Mouse (Mus musculus) embryonic facial prominence, embryonic 13.5 days (tissue): ENCODE measurements around the gene Plppr2. TPM values are rescaled to one million over a fixed set of nuclear protein-coding genes. Genes with fewer than 3 reads are reported as not detected.

Source experiments
- ATAC-seq: fragments of 200-750 bp; cut with Nextera tagmentation; 2 replicates; pipeline ENCODE4 v1.8.0; 2017; ENCODE audit warnings: low read depth; ENCODE audit not compliant: insufficient number of reproducible peaks, insufficient read depth, low FRiP score, low TSS enrichment
- H3K27ac ChIP-seq: fragments of 300-500 bp; sonication (generic); 2 replicates; pipeline ENCODE4 v1.5.1; 2015; ENCODE audit warnings: moderate library complexity, mild to moderate bottlenecking, inconsistent platforms
- H3K27me3 ChIP-seq: fragments of 300-500 bp; sonication (generic); 2 replicates; pipeline ENCODE4 v1.6.1; 2015; ENCODE audit warnings: mild to moderate bottlenecking, inconsistent platforms
- H3K36me3 ChIP-seq: fragments of 300-500 bp; sonication (generic); 2 replicates; pipeline ENCODE4 v1.6.1; 2015; ENCODE audit warnings: mild to moderate bottlenecking, inconsistent platforms
- H3K4me1 ChIP-seq: fragments of 300-500 bp; sonication (generic); 2 replicates; pipeline ENCODE4 v1.6.1; 2015; ENCODE audit warnings: inconsistent platforms
- H3K4me2 ChIP-seq: fragments of 300-500 bp; sonication (generic); 2 replicates; pipeline ENCODE4 v1.6.1; 2015; ENCODE audit warnings: moderate library complexity, mild to moderate bottlenecking, inconsistent platforms
- H3K4me3 ChIP-seq: fragments of 300-500 bp; sonication (generic); 2 replicates; pipeline ENCODE4 v1.5.1; 2015; ENCODE audit warnings: mild to moderate bottlenecking, inconsistent platforms
- H3K9ac ChIP-seq: fragments of 300-500 bp; sonication (generic); 2 replicates; pipeline ENCODE4 v1.6.1; 2015; ENCODE audit warnings: mild to moderate bottlenecking, inconsistent platforms
- H3K9me3 ChIP-seq: fragments of 300-500 bp; sonication (generic); 2 replicates; pipeline ENCODE4 v1.6.1; 2016; ENCODE audit warnings: inconsistent platforms
- WGBS: fragments of 180-500 bp; shearing (Covaris S2); methylation state at CpG from one replicate; pipeline ENCODE4 v1.1.7; 2015; ENCODE audit warnings: mixed read lengths; 5-methylcytosine and 5-hydroxymethylcytosine counted together
- polyA plus RNA-seq: library from polyadenylated mRNA; unstranded; fragments of >200 nt; fragmentation: Nextera tagmentation; extraction: Ambion mirVana; gene quantifications from 2 replicates; pipeline ENCODE4 v1.2.1, GENCODE M21; 2015

Gene Plppr2
- polyA plus RNA-seq, 1 experiment from 2014 or later = 14.5 TPM

DNA sequence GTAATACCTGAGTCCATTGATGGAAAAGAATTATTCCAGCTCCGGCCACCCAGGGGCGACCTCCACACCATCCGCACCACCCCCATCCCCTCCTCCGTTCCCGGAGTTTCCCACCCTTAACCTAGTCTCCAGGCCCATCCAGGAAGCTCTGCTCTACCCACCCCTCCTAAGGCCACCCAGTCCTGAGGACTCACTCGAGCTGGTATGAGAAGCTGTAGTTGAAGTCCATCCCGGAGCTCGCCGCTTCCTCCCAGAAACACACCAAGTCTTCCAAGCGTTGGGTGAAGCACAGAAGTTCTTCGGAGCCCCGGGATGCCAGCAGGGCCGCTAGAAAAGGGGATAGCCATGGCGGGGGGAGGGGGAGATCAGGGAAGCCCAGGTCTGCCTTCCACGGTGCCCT, 25.2 kb downstream of the Plppr2 start:
- no peaks in the 10 kb centered on the region for H3K9me3 ChIP-seq
- no peak for ATAC-seq
- H3K4me3 ChIP-seq = peak overlapping the region; percentile 49
- H3K27me3 ChIP-seq = peaks cover 59% of the 10 kb centered on the region
- H3K36me3 ChIP-seq = peaks cover 7% of the 10 kb centered on the region; the same call in 1 of the 2 replicates
- peak overlapping the region; percentile 84 for H3K4me2 ChIP-seq
- H3K9ac ChIP-seq = peak overlapping the region; percentile 61
- H3K27ac ChIP-seq = no peak overlapping the region
- WGBS = under 1% methylated on average over 15 of the region's 15 CpGs
- peaks cover 33% of the 10 kb centered on the region for H3K4me1 ChIP-seq

DNA sequence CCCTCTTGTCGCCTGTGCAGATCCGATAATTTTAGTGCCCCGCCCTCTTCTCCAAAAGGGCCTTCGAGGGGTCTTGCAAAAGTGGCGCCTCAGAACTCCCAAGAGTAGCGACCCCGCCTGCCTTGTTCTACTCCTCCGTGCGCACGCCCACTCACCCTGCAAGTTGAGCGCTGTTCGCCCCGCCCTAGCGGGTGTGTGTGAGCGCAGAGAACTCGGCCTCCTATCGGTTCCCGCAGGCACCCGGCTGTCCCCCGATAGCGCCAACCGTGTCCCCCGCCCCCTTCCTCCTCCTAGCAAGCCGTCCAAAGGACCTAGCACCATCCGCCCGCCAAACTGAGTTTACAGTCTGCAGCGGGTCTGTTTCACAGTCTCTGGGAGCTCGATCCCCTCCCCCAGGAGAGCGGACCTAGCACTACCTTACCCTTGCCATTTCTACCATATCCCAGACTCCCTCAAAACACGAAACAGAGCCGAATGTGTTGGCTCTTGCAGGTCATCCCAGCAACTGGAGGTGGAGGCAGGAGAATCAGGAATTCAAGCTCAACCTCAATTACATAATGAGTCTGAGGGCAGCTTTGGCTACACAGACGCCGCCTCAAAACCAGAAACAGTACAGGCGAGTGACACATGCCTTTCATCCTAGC, 25.7 kb downstream of the Plppr2 start:
- ATAC-seq = peak; percentile 77
- Histone ChIP-seq H3K27me3 (peaks cover 59% of the 10 kb centered on the region), H3K4me3 (peak overlapping the region; percentile 49), H3K27ac (no peak overlapping the region), H3K4me1 (peaks cover 33% of the 10 kb centered on the region), H3K9me3 (no peaks in the 10 kb centered on the region), H3K36me3 (peaks cover 4% of the 10 kb centered on the region; the same call in 1 of the 2 replicates), H3K4me2 (peak overlapping the region; percentile 84), H3K9ac (peak overlapping the region; percentile 61)
- 2% methylated on average over 34 of the region's 34 CpGs for WGBS

DNA sequence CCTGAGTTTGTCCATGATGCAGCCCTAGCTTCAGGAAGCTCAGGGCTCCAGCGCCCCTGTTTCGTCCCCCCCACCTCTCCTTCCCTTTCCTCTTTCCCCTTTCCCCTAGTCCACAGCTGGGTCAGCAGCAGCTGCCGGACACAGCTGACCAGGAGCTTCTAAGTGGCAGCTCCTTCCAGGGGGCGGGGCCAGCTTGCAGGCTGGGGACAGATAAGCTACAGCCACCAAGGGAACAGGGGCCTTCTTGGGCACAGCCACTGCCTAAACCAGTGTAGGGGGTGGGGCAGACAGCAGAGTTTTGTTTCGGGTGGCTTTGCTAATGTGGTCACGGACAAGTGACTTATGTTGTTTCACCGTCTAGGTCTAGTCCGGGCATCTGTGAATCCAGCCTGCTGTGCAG, 26.6 kb downstream of the Plppr2 start, which contains the start of gene Epor:
TSS of gene Epor (minus strand) at position 90 of the 400 bp plus-strand sequence.
- Histone ChIP-seq H3K36me3 (no peaks in the 10 kb centered on the region), H3K4me3 (peak within 1 kb of the TSS; percentile 49), H3K4me2 (peak within 1 kb of the TSS; percentile 84), H3K9ac (peak within 1 kb of the TSS; percentile 61), H3K27me3 (peaks cover 64% of the 10 kb centered on the region), H3K9me3 (no peaks in the 10 kb centered on the region), H3K4me1 (peaks cover 33% of the 10 kb centered on the region), H3K27ac (no peak within 1 kb of the TSS)
- no peak for ATAC-seq
- WGBS = 20% methylated on average over 8 of the region's 8 CpGs

DNA sequence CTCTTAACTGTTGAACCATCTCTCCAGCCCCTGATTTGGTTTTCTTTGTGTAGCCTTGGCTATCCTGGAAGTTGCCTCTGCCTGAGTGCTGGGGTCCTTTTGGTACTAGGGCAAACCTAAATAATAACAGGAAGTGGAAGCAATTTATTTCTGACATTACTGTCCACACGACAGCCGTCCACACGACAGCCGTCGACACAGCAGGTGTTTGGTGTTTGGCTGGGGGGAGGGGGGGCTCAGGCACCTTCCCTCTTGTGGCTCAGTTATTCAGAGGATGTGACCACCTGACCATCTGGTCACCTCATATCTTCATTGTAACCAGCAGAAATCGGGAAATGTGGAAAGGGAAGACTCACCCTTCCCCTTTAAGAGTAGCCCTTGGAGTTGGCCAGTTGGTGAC, 32.0 kb downstream of the Plppr2 start:
- 74% methylated on average over 6 of the region's 6 CpGs for WGBS
- Histone ChIP-seq H3K9ac (no peak overlapping the region), H3K4me1 (no peaks in the 10 kb centered on the region), H3K27ac (no peak overlapping the region), H3K27me3 (peaks cover 13% of the 10 kb centered on the region), H3K9me3 (no peaks in the 10 kb centered on the region), H3K4me3 (no peak overlapping the region), H3K4me2 (no peak overlapping the region), H3K36me3 (no peaks in the 10 kb centered on the region)
- ATAC-seq = no peak

DNA sequence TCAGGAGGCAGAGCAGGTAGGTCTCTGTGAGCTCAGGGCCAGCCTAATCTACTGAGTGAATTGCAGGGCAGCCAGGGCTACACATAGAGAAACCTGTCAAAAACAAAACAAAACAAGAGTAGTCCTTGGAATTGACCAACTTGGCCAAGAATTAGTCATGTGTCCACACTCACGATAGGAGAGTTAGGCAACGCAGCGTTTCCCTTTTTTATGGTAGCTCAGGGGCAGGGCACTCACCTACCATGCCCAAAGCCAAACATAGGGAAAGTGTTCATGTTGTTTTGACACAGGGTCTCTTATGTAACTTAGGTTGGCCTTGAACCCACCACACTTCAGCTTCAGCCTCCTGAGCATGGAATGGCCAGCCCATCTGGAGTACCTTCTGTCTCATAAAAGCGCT, 32.5 kb downstream of the Plppr2 start:
- Histone ChIP-seq H3K9me3 (no peaks in the 10 kb centered on the region), H3K27me3 (peaks cover 9% of the 10 kb centered on the region), H3K4me3 (no peak overlapping the region), H3K4me2 (no peak overlapping the region), H3K9ac (no peak overlapping the region), H3K27ac (no peak overlapping the region), H3K36me3 (no peaks in the 10 kb centered on the region), H3K4me1 (no peaks in the 10 kb centered on the region)
- WGBS = 93% methylated on average over 4 of the region's 4 CpGs
- no peak for ATAC-seq

DNA sequence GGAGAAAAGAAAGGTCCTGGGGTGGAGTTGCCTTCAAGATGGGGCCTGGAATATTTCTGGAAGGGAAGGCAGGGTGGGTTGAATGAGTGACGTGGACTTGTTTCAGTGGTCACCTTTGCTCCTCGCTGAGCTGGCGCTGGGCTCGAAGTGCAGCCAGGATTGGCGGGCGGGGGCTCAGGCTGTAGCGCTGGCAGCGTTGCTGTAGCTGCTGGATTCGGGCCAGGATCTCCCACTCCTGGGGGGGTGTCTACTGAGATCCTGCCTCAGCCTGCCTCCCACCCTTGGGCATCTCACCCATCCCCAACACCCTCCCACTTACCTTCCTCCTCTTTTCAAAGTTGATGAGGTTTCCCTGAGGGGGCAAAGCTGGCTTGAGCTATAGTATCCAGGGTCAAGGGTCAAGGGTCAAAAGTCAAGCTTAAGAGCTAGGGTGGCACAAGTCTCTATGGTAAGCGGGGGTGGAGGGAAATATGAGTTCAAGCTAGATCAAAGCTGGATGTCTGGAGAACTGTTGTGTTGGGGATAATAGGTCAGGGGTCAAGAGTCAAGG, 39.9 kb downstream of the Plppr2 start:
- WGBS = 74% methylated on average over 10 of the region's 10 CpGs
- Histone ChIP-seq H3K4me2 (no peak overlapping the region), H3K36me3 (no peaks in the 10 kb centered on the region), H3K4me3 (no peak overlapping the region), H3K9ac (no peak overlapping the region), H3K27ac (no peak overlapping the region), H3K9me3 (no peaks in the 10 kb centered on the region), H3K27me3 (no peaks in the 10 kb centered on the region), H3K4me1 (no peaks in the 10 kb centered on the region)
- ATAC-seq = no peak

DNA sequence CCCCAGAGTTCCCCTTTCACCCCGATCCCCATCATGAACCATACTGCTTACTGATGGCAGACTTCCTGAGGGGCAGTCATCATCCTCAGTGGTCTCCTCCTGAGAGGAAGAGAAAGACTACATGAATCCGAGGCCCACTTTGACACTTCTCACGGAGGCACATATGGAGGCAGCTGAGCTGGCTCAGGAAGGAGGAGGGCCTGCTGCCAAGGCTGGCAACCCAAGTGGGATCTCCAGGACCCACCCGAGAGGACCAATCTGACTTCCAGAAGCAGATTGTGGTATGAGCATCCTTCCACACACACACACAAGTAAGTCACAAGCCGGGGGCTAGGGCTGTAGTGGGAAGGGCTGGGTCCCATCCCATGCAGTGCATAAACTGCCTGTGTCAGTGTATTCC, 40.5 kb downstream of the Plppr2 start:
- H3K27ac ChIP-seq = no peak overlapping the region
- no peaks in the 10 kb centered on the region for H3K9me3 ChIP-seq
- no peaks in the 10 kb centered on the region for H3K4me1 ChIP-seq
- H3K9ac ChIP-seq = no peak overlapping the region
- H3K36me3 ChIP-seq = no peaks in the 10 kb centered on the region
- WGBS = 81% methylated on average over 5 of the region's 5 CpGs
- no peak for ATAC-seq
- no peak overlapping the region for H3K4me2 ChIP-seq
- no peaks in the 10 kb centered on the region for H3K27me3 ChIP-seq
- H3K4me3 ChIP-seq = no peak overlapping the region

DNA sequence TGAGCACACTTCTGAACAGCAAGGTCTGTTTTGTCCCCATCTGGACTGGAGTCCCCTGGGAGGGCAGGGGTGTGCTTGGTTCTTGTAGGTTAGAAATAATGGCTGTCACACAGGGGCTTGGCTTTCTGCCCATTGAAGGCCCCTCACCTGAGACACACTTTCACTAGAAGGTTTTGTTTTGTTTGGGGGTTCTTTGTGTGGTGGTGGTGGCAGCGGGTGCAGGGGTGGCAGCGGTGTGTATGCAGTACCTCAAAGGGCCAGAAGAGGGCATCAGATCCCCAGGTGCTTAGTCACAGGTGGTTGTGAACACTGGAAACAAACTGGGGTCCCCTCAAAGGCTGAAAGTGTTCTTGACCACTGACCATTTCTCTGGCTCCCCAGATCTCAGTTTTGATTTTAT, 41.1 kb downstream of the Plppr2 start:
- WGBS = 28% methylated on average over 2 of the region's 2 CpGs
- Histone ChIP-seq H3K4me2 (no peak overlapping the region), H3K9me3 (no peaks in the 10 kb centered on the region), H3K36me3 (no peaks in the 10 kb centered on the region), H3K27me3 (no peaks in the 10 kb centered on the region), H3K4me3 (no peak overlapping the region), H3K27ac (no peak overlapping the region), H3K9ac (no peak overlapping the region), H3K4me1 (no peaks in the 10 kb centered on the region)
- no peak for ATAC-seq

DNA sequence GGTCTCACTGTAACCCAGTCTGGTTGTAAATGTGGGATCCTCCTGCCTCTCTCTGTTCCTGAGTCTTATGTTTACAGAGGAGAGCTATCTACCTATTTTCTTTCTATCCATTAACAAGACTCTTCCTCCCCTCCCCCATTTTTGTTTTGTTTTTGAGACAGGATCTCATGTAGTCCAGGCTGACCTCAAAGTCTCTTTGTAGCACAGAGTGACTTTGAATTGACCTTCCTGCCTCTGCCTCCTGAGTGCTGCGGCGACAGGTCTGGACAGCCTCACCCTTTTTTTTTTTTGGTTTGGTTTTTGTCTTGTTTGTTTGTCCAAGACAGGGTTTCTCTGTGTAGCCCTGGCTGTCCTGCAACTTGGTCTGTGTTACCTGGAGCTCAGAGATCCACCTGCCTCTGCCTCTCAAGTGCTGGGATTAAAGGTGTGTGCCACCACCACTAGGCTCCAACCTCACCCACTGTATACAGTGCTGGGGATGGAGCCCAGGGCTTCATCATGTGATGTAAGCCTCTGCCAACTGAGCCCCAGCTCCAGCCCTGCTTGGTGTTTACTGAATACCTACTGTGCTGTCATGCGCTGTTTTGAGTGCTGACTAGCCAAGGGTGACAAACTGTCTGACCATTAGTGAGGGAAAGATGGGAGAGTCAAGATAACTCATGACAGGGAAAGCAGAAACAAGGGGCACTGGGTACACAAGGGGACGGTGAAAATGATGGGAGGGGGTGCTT, 41.7 kb downstream of the Plppr2 start:
- no peaks in the 10 kb centered on the region for H3K9me3 ChIP-seq
- no peak overlapping the region for H3K9ac ChIP-seq
- no peaks in the 10 kb centered on the region for H3K36me3 ChIP-seq
- ATAC-seq = no peak
- WGBS = 95% methylated on average over 4 of the region's 4 CpGs
- H3K4me1 ChIP-seq = no peaks in the 10 kb centered on the region
- no peak overlapping the region for H3K27ac ChIP-seq
- H3K4me3 ChIP-seq = no peak overlapping the region
- no peaks in the 10 kb centered on the region for H3K27me3 ChIP-seq
- no peak overlapping the region for H3K4me2 ChIP-seq

DNA sequence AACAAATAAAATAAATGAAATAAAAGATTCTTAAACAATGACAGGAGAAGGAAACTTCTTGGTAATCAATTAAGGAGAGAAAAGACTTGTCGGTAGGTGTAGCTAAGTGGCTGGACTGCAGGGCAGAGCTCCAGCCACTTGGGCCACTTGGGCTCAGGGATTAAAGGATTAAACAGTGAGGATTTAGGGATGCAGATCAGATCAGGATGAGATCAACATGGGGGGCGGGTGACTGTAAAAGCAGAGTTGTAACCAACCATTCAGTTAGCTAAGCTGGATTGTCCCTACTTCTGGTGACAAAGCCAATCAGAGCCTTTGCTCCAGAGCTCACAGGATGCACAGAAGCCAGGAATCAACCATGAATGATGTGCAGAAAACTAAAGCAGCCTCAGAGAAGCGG, 47.1 kb downstream of the Plppr2 start:
- Histone ChIP-seq H3K4me2 (no peak overlapping the region), H3K27ac (no peak overlapping the region), H3K4me3 (no peak overlapping the region), H3K27me3 (peaks cover 47% of the 10 kb centered on the region), H3K36me3 (no peaks in the 10 kb centered on the region), H3K4me1 (peaks cover 11% of the 10 kb centered on the region), H3K9ac (no peak overlapping the region), H3K9me3 (no peaks in the 10 kb centered on the region)
- ATAC-seq = no peak
- 15% methylated on average over 3 of the region's 3 CpGs for WGBS

DNA sequence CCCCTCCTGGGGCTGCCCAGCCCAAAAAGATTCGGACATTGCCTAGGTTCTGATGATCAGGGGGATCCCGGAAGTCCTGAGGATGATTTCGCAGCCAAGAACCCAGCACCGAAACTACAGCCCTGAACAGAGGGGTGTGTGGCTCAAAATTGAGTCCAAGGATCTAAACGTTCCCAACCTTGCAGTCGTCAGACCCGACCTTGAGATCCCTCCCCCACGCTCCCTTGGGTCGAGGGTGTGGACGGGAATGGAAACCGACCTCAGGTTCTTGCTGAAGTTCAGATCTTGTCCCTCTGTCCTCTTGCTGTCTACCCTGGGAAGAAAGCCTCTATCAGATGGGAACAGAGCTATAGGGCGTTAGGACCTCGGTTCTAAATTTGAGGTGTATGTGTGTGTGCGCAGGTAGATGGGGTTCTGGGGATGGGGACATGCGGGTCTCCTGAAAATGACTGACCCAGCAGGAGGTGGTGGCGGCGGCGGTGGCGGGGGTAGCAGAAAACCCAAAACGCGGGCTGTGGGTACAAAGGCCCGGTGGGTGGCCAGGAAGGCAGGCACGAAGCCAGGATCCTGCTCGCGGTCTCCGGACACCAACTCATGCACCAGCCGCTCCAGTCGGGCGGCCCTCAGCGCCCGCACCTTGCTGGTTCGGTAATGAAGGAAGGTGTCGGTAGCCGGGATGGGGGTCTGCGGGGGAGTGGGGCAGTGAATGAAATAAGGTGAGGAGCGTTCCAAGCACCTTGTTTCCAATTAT, 50.9 kb downstream of the Plppr2 start:
- Histone ChIP-seq H3K36me3 (no peaks in the 10 kb centered on the region), H3K27me3 (peaks cover 85% of the 10 kb centered on the region), H3K4me2 (peak overlapping the region; percentile 60), H3K4me1 (peaks cover 22% of the 10 kb centered on the region), H3K9ac (no peak overlapping the region), H3K4me3 (peak overlapping the region; percentile 39), H3K9me3 (no peaks in the 10 kb centered on the region), H3K27ac (no peak overlapping the region)
- 9% methylated on average over 36 of the region's 36 CpGs for WGBS
- no peak for ATAC-seq
